Mouse (Mus musculus): ENCODE data around the gene Rnpep. TPM values are rescaled to one million over a fixed set of nuclear protein-coding genes. Genes with fewer than 3 reads are reported as not detected.

Rnpep gene
- polyA plus RNA-seq (2012; rRNA removed): 15.7 and 16.6 TPM in 2 replicates

DNA sequence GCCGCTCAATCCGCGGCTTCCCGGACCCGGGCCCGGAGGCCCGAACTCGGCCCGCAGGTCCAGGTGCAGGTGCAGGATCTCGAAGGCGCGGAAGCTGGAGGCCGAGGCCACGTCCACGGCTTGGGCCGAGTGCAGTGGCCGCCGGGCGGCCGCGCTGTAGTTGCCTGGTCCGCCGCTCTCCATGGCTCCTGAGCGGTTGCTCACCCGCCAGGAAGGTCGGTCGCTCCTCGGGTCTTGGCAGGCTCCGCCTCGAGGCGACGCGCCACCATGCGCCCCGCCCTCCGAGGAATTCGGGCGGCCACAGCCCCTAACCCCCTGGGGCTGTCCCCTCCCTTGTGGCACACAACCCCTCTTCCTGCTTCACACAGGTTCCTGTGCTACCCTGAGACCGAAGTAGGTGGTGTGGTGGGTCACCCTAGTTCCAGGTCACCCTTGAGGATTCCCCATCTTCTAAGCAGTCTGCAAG is at the start of gene Rnpep:
TSS of gene Rnpep (minus strand) at position 259 of the 466 bp plus-strand sequence.
- Histone ChIP-seq H3K36me3 (ENCODE audit: control insufficient read depth, insufficient read depth, low read length) (no peaks in the 10 kb centered on the region), H3K4me1 (ENCODE audit: control insufficient read depth, insufficient read depth, low read length) (peaks cover 14% of the 10 kb centered on the region), H3K4me3 (ENCODE audit: control insufficient read depth, low read depth, low read length) (peak within 1 kb of the TSS; percentile 92), H3K27ac (ENCODE audit: control insufficient read depth, insufficient read depth, low read depth, low read length) (peak within 1 kb of the TSS; percentile 81), H3K27me3 (ENCODE audit: control insufficient read depth, insufficient read depth, low read length) (peaks cover 2% of the 10 kb centered on the region)
- TF ChIP-seq CTCF (IDR thresholded peaks at IDR 0.05; ENCODE audit: control insufficient read depth, insufficient read depth, insufficient replicate concordance, low read depth, low read length): no peak
- peak; percentile 61; the same call in 1 of the 2 replicates for TF ChIP-seq POLR2A (IDR thresholded peaks at IDR 0.05; ENCODE audit: control insufficient read depth, low read depth, low read length)

DNA sequence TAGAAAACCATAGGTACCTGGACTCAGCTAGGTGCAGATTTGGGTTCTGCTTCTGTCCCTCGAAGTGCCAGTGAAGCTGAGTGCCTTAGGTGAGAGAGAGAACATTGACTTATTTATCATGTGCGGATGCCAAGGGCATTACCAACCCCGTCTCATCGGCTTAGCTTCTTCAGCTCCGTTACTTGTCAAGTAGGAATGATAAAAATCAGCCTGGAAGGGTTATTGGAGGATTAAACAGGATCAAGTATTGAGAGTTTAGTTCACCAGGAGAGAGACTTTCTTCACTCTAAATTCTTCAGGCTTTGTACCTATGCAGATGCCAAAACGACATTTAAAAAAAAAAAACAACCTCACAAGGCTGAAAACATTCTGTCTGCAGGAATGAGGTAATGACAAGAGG is 46.7 kb upstream of the Rnpep start:
- Histone ChIP-seq H3K27ac (ENCODE audit: control insufficient read depth, insufficient read depth, low read depth, low read length) (peak overlapping the region; percentile 6; the same call in 1 of the 2 replicates), H3K36me3 (ENCODE audit: control insufficient read depth, insufficient read depth, low read length) (no peaks in the 10 kb centered on the region), H3K4me1 (ENCODE audit: control insufficient read depth, insufficient read depth, low read length) (no peaks in the 10 kb centered on the region), H3K4me3 (ENCODE audit: control insufficient read depth, low read depth, low read length) (no peak overlapping the region), H3K27me3 (ENCODE audit: control insufficient read depth, insufficient read depth, low read length) (no peaks in the 10 kb centered on the region)
- TF ChIP-seq POLR2A (IDR thresholded peaks at IDR 0.05; ENCODE audit: control insufficient read depth, low read depth, low read length) (no peak), CTCF (IDR thresholded peaks at IDR 0.05; ENCODE audit: control insufficient read depth, insufficient read depth, insufficient replicate concordance, low read depth, low read length) (no peak)

DNA sequence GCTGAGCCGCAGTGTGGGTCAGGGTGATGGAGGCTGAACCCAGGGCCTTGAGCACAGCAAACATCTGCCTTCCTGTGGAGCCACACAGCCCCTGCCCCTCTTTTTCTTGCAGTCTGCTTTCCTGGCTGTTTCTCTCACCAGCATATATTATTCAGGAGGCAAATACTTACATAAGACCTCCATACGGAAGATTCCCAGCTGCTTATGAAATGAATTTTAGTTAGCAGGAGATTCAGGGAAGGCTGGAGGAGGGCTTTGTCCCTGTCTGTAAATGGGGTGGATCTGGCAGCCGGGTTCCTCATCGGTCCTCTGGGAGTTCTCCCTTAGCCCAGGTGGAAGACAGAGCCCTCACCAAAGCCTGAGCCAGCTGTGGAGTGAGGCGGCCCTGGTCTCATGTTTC is 44.5 kb upstream of the Rnpep start:
- no peaks in the 10 kb centered on the region for H3K27me3 ChIP-seq (ENCODE audit: control insufficient read depth, insufficient read depth, low read length)
- peaks cover 4% of the 10 kb centered on the region; the same call in 1 of the 2 replicates for H3K4me1 ChIP-seq (ENCODE audit: control insufficient read depth, insufficient read depth, low read length)
- H3K27ac ChIP-seq (ENCODE audit: control insufficient read depth, insufficient read depth, low read depth, low read length): no peak overlapping the region
- no peaks in the 10 kb centered on the region for H3K36me3 ChIP-seq (ENCODE audit: control insufficient read depth, insufficient read depth, low read length)
- TF ChIP-seq POLR2A (IDR thresholded peaks at IDR 0.05; ENCODE audit: control insufficient read depth, low read depth, low read length) (no peak), CTCF (IDR thresholded peaks at IDR 0.05; ENCODE audit: control insufficient read depth, insufficient read depth, insufficient replicate concordance, low read depth, low read length) (no peak)
- H3K4me3 ChIP-seq (ENCODE audit: control insufficient read depth, low read depth, low read length): no peak overlapping the region

DNA sequence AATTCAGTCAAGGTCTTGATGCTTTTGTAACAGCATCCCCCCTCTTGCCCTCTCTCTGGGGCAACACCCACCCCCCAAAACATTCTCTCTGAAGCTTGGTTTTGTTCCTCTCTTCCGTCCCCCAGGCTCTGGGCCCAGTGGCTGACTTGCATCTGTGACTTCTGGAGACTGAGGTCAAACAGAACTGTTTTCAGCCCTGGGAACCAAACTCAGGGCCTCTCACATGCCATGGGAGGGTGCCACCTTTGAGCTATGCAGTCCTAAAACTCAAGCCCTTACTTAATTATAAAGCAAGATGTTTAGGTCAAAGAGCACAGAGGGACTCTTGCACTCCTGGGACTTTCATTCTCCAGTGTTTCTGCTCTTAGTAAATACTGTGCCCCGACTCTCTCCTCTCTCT is 42.0 kb upstream of the Rnpep start:
- Histone ChIP-seq H3K27ac (ENCODE audit: control insufficient read depth, insufficient read depth, low read depth, low read length) (no peak overlapping the region), H3K36me3 (ENCODE audit: control insufficient read depth, insufficient read depth, low read length) (no peaks in the 10 kb centered on the region), H3K4me3 (ENCODE audit: control insufficient read depth, low read depth, low read length) (no peak overlapping the region; the same call in 1 of the 2 replicates), H3K27me3 (ENCODE audit: control insufficient read depth, insufficient read depth, low read length) (no peaks in the 10 kb centered on the region), H3K4me1 (ENCODE audit: control insufficient read depth, insufficient read depth, low read length) (peaks cover 5% of the 10 kb centered on the region; the same call in 1 of the 2 replicates)
- TF ChIP-seq POLR2A (IDR thresholded peaks at IDR 0.05; ENCODE audit: control insufficient read depth, low read depth, low read length): no peak
- TF ChIP-seq CTCF (IDR thresholded peaks at IDR 0.05; ENCODE audit: control insufficient read depth, insufficient read depth, insufficient replicate concordance, low read depth, low read length): no peak

DNA sequence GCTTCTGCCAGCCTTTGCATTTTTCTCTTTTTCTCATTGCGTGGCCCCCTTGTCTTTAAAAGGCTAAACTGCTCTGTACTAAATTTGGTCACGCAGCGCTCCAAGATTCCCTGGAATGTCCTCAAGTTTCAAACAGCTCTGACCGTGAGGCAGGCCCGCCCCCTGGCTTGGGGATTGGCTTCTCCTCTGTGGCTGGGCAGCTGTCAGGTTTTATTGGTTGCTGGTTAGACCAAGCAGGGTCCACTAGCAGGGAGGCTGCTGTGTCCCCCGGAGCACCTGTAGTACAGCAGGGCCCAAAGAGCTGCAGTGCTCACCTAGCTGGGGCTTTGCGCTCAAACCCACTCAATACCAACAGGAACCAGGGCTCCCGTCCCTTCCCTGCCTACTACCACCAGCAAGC is 40.7 kb upstream of the Rnpep start, which contains the start of gene Lmod1:
TSS of gene Lmod1 (plus strand) at position 237 of the 400 bp plus-strand sequence.
- no peaks in the 10 kb centered on the region for H3K36me3 ChIP-seq (ENCODE audit: control insufficient read depth, insufficient read depth, low read length)
- no peak for TF ChIP-seq POLR2A (IDR thresholded peaks at IDR 0.05; ENCODE audit: control insufficient read depth, low read depth, low read length)
- TF ChIP-seq CTCF (IDR thresholded peaks at IDR 0.05; ENCODE audit: control insufficient read depth, insufficient read depth, insufficient replicate concordance, low read depth, low read length): no peak
- no peaks in the 10 kb centered on the region for H3K27me3 ChIP-seq (ENCODE audit: control insufficient read depth, insufficient read depth, low read length)
- peaks cover 5% of the 10 kb centered on the region; the same call in 1 of the 2 replicates for H3K4me1 ChIP-seq (ENCODE audit: control insufficient read depth, insufficient read depth, low read length)
- H3K27ac ChIP-seq (ENCODE audit: control insufficient read depth, insufficient read depth, low read depth, low read length): peak within 1 kb of the TSS; percentile 59
- peak within 1 kb of the TSS; percentile 47 for H3K4me3 ChIP-seq (ENCODE audit: control insufficient read depth, low read depth, low read length)

DNA sequence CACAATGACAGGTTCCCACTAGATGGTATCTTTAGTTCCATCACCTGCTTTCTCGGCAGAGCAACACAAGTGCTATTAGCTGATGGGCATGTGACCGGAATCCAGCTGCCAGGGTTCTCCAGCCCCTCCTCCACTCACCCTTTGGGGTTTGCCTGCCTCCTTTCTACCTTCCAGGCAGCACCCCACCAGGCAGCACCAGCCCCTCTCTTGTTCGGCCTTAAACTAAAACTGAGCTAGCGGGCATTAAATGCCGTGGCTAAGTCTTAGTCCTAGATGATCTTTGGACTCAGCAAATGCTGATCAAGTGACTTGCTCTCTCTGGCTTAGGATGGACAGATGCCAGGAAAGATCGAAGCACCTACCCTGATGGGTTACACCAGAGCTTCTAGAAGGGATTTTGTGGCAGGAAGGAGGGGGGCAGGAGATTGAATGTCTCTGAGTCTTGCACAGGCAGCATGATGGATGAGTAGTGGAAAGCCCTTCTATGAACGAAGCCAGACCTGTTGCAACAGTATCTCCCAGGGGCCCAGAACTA is 39.5 kb upstream of the Rnpep start:
- Histone ChIP-seq H3K27me3 (ENCODE audit: control insufficient read depth, insufficient read depth, low read length) (no peaks in the 10 kb centered on the region), H3K4me1 (ENCODE audit: control insufficient read depth, insufficient read depth, low read length) (peaks cover 5% of the 10 kb centered on the region; the same call in 1 of the 2 replicates), H3K27ac (ENCODE audit: control insufficient read depth, insufficient read depth, low read depth, low read length) (no peak overlapping the region), H3K4me3 (ENCODE audit: control insufficient read depth, low read depth, low read length) (no peak overlapping the region), H3K36me3 (ENCODE audit: control insufficient read depth, insufficient read depth, low read length) (no peaks in the 10 kb centered on the region)
- TF ChIP-seq POLR2A (IDR thresholded peaks at IDR 0.05; ENCODE audit: control insufficient read depth, low read depth, low read length) (no peak), CTCF (IDR thresholded peaks at IDR 0.05; ENCODE audit: control insufficient read depth, insufficient read depth, insufficient replicate concordance, low read depth, low read length) (no peak)

DNA sequence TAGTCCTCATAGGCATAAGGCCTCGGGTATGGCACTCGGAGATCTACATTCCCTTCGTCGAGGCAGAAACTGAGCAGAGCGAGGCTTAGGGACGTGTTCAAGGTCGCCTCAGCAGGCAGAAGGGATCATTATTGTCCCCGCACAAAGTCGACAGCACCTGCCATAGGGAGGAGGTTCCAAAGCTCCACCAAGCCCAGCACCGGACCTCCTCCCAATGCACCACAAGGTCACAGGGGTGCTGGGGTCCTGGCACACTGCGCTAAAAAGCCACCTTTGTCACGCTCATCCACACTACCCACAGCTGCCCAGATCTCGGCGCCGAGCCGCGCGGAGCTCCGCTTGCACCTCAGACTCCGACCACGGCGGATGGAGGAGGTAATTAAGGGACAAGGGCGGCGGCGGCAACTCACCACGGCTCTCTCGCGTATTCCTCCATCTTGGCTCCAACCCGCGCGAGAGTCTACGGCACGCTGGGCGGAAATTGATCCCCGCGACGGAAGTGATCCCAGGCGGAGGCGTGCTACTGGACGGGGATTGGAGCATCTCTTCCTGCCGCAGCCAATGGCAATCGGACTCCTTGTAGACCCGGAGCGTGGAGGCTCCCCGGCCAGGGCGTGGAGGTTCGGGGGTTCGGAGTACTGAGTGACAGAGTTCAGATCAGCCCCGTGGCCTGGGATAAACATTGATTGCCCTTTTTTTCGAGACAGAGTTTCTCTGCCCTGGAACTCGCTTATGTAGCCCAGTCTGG is 29.6 kb upstream of the Rnpep start, which contains the start of gene Timm17a:
TSS of gene Timm17a (minus strand) at position 495 of the 748 bp plus-strand sequence.
- H3K27ac ChIP-seq (ENCODE audit: control insufficient read depth, insufficient read depth, low read depth, low read length): peak within 1 kb of the TSS; percentile 91
- H3K4me1 ChIP-seq (ENCODE audit: control insufficient read depth, insufficient read depth, low read length): peaks cover 5% of the 10 kb centered on the region
- no peaks in the 10 kb centered on the region for H3K27me3 ChIP-seq (ENCODE audit: control insufficient read depth, insufficient read depth, low read length)
- no peaks in the 10 kb centered on the region; the same call in 1 of the 2 replicates for H3K36me3 ChIP-seq (ENCODE audit: control insufficient read depth, insufficient read depth, low read length)
- TF ChIP-seq POLR2A (IDR thresholded peaks at IDR 0.05; ENCODE audit: control insufficient read depth, low read depth, low read length) (peak; percentile 85), CTCF (IDR thresholded peaks at IDR 0.05; ENCODE audit: control insufficient read depth, insufficient read depth, insufficient replicate concordance, low read depth, low read length) (no peak)
- peak within 1 kb of the TSS; percentile 98 for H3K4me3 ChIP-seq (ENCODE audit: control insufficient read depth, low read depth, low read length)

Data from testis, adult 2 months (tissue).